Mouse (Mus musculus) cortical plate, adult 2 months (tissue): Measurements from ENCODE around the gene Serpina12.

ENCODE experiments used
- CTCF ChIP-seq: fragments of 200-500 bp; IDR thresholded peaks from 2 replicates; pipeline ENCODE4 v1.5.1; 2011; ENCODE audit warnings: mild to moderate bottlenecking, control low read depth, low read length; ENCODE audit not compliant: insufficient read depth; ENCODE audit errors: extremely low read depth
- POLR2A ChIP-seq: fragments of 200-500 bp; IDR thresholded peaks from 2 replicates; pipeline ENCODE4 v1.6.1; 2011; ENCODE audit warnings: mild to moderate bottlenecking, low read length, control low read depth; ENCODE audit not compliant: insufficient read depth; ENCODE audit errors: extremely low read depth

GRCm38 (mm10) chr12:103989857-103990256 is 54.4 kb downstream of the Serpina12 start, which contains the start of gene Serpina11:
- TF ChIP-seq CTCF (no peak), POLR2A (no peak)
